Mouse (Mus musculus): ENCODE data around the gene Dennd1c. TPM values are rescaled to one million over a fixed set of nuclear protein-coding genes. Genes with fewer than 3 reads are reported as not detected.

Dennd1c gene
- total and polyA plus RNA-seq, 3 experiments = 3.8 to 20.7 TPM; not detected in 1

GRCm38 (mm10) chr17:57070699-57071098, 7.6 kb downstream of the Dennd1c start:
- Histone ChIP-seq H3K9me3 (replicated peaks; ENCODE audit: insufficient read depth, low read length) (no peaks in the 10 kb centered on the region), H3K9ac (ENCODE audit: control insufficient read depth, low read depth, low read length, poor library complexity, severe bottlenecking) (no peak overlapping the region), H3K79me2 (ENCODE audit: control insufficient read depth, insufficient read depth, low read length, poor library complexity) (no peaks in the 10 kb centered on the region), H3K4me1 (ENCODE audit: control insufficient read depth in 1 of 2, insufficient read depth in 2 of 2, low read length in 2 of 2) (peaks cover 0 to 5% of the 10 kb centered on the region in 2 experiments; a peak in 2 of 4 replicates), H3K4me3 (ENCODE audit: control insufficient read depth in 1 of 2, insufficient read depth in 1 of 2, low read depth in 2 of 2, low read length in 2 of 2) (no peak overlapping the region), H3K36me3 (ENCODE audit: control insufficient read depth in 1 of 2, insufficient read depth in 2 of 2, low read length in 2 of 2) (peaks cover 0 to 8% of the 10 kb centered on the region in 2 experiments; a peak in 2 of 4 replicates), H3K27me3 (ENCODE audit: control insufficient read depth in 1 of 2, insufficient read depth in 2 of 2, low read length in 2 of 2) (no peaks in the 10 kb centered on the region), H3K27ac (ENCODE audit: control insufficient read depth, low read depth, low read length) (no peak overlapping the region)
- no peak for DNase-seq (ENCODE audit: low read depth, low spot score)
- TF ChIP-seq GABPA (IDR thresholded peaks at IDR 0.05; ENCODE audit: low read depth, low read length) (no peak), NELFE (IDR thresholded peaks at IDR 0.05; ENCODE audit: low read depth, low read length) (no peak), ETS1 (IDR thresholded peaks at IDR 0.05; ENCODE audit: low read depth, low read length) (no peak), POLR2A (IDR thresholded peaks at IDR 0.05; ENCODE audit: control insufficient read depth in 1 of 2, insufficient read depth in 1 of 2, low read depth in 1 of 2, low read length in 2 of 2, poor library complexity in 1 of 2) (no peak), E2F4 (IDR thresholded peaks at IDR 0.05; ENCODE audit: borderline replicate concordance, low read depth, low read length) (no peak), MEF2A (IDR thresholded peaks at IDR 0.05; ENCODE audit: extremely low read depth, insufficient replicate concordance, low read depth, low read length, poor library complexity, severe bottlenecking) (no peak), ELF1 (IDR thresholded peaks at IDR 0.05; ENCODE audit: low read depth, low read length) (no peak), MAX (IDR thresholded peaks at IDR 0.05; ENCODE audit: low read length) (no peak), SIN3A (IDR thresholded peaks at IDR 0.05; ENCODE audit: low read length) (no peak), MYC (IDR thresholded peaks at IDR 0.05; ENCODE audit: low read depth, low read length) (no peak), NRF1 (IDR thresholded peaks at IDR 0.05; ENCODE audit: insufficient read depth, low read depth, low read length, poor library complexity, severe bottlenecking) (no peak), JUND (IDR thresholded peaks at IDR 0.05; ENCODE audit: low read depth, low read length) (no peak), USF2 (IDR thresholded peaks at IDR 0.05; ENCODE audit: borderline replicate concordance in 1 of 2, insufficient read depth in 1 of 2, low read depth in 1 of 2, low read length in 2 of 2) (no peak), HCFC1 (IDR thresholded peaks at IDR 0.05; ENCODE audit: low read depth, low read length) (no peak), MYB (IDR thresholded peaks at IDR 0.05; ENCODE audit: low read depth, low read length) (no peak), GATA1 (IDR thresholded peaks at IDR 0.05; ENCODE audit: low read depth, low read length) (no peak), ZMIZ1 (IDR thresholded peaks at IDR 0.05; ENCODE audit: low read depth, low read length) (no peak), CTCF (IDR thresholded peaks at IDR 0.05 in 2 of 3, conservative IDR thresholded peaks at IDR 0.05 in 1 of 3; ENCODE audit: control insufficient read depth in 1 of 3, insufficient read depth in 1 of 3, low read depth in 2 of 3, low read length in 3 of 3, poor library complexity in 1 of 3, severe bottlenecking in 1 of 3) (no peak), TBP (IDR thresholded peaks at IDR 0.05; ENCODE audit: low read depth, low read length) (no peak), TAL1 (IDR thresholded peaks at IDR 0.05; ENCODE audit: low read length) (no peak)

GRCm38 (mm10) chr17:57070272-57070671, 8.0 kb downstream of the Dennd1c start:
- TF ChIP-seq SMC3 (IDR thresholded peaks at IDR 0.05; ENCODE audit: low read depth, low read length) = no peak
- TF ChIP-seq ZMIZ1 (IDR thresholded peaks at IDR 0.05; ENCODE audit: low read depth, low read length) = no peak
- no peak for TF ChIP-seq HCFC1 (IDR thresholded peaks at IDR 0.05; ENCODE audit: low read depth, low read length)
- TF ChIP-seq TBP (IDR thresholded peaks at IDR 0.05; ENCODE audit: low read depth, low read length) = no peak
- no peak for TF ChIP-seq USF2 (IDR thresholded peaks at IDR 0.05; ENCODE audit: borderline replicate concordance in 1 of 2, insufficient read depth in 1 of 2, low read depth in 1 of 2, low read length in 2 of 2)
- Histone ChIP-seq H3K4me1 (ENCODE audit: control insufficient read depth in 1 of 2, insufficient read depth in 2 of 2, low read length in 2 of 2) (peaks cover 0 to 5% of the 10 kb centered on the region in 2 experiments; a peak in 2 of 4 replicates), H3K27me3 (ENCODE audit: control insufficient read depth in 1 of 2, insufficient read depth in 2 of 2, low read length in 2 of 2) (no peaks in the 10 kb centered on the region), H3K9me3 (replicated peaks; ENCODE audit: insufficient read depth, low read length) (no peaks in the 10 kb centered on the region), H3K4me3 (ENCODE audit: control insufficient read depth in 1 of 2, insufficient read depth in 1 of 2, low read depth in 2 of 2, low read length in 2 of 2) (no peak overlapping the region), H3K27ac (ENCODE audit: control insufficient read depth, low read depth, low read length) (no peak overlapping the region), H3K36me3 (ENCODE audit: control insufficient read depth in 1 of 2, insufficient read depth in 2 of 2, low read length in 2 of 2) (peaks cover 0 to 8% of the 10 kb centered on the region in 2 experiments; a peak in 2 of 4 replicates), H3K9ac (ENCODE audit: control insufficient read depth, low read depth, low read length, poor library complexity, severe bottlenecking) (no peak overlapping the region), H3K79me2 (ENCODE audit: control insufficient read depth, insufficient read depth, low read length, poor library complexity) (no peaks in the 10 kb centered on the region)
- DNase-seq (ENCODE audit: low read depth, low spot score) = no peak

Data from MEL (cell line).